Mouse (Mus musculus): ENCODE results near the gene Tnfaip8l3.

GRCm38 (mm10) chr9:53973929-53974327, 94.3 kb downstream of the Tnfaip8l3 start:
- TF ChIP-seq CTCF (IDR thresholded peaks at IDR 0.05; ENCODE audit: control insufficient read depth, insufficient read depth, insufficient read length) (no peak), USF1 (IDR thresholded peaks at IDR 0.05; ENCODE audit: low read depth) (no peak), MYOD1 (IDR thresholded peaks at IDR 0.05; ENCODE audit: control insufficient read depth, insufficient read length, low read depth) (no peak)
